18 mouse cellular contexts compared by ENCODE assay signal in the genomic region with DNA sequence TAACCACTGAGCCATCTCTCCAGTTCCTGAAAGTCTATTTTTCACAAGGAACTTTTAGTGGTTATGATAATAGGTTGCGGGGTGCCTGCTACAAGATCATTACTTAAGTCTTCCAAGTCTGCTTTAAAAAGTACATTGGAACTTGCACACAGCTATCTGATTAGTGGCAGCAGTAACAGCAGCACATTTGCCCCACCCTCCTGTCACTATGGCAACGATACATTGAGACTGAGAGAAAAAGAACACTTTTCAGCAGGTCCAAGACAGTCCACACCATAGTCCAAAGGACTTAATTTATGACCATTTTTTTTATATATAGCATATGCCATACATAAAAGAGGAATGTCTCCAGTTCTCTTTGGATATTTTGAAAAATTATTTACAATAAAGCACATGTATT. TPM values are rescaled to one million over a fixed set of nuclear protein-coding genes. Genes with fewer than 3 reads are reported as not detected.
DNase-seq lines count a peak whose midpoint lies in the region; ATAC-seq and TF ChIP-seq lines count a peak whose summit lies in the region.
"Had no signal": no experiment of that assay in that cellular context is flagged by ENCODE, and none has a peak within 500 bp of the region (broad histone marks: within the 10 kb centered on the region; RNA-seq: fewer than 3 reads in every experiment).

No protein-coding gene starts in this region.

- H3K9me3 ChIP-seq in liver, embryonic 12.5 days (replicated peaks), result no peaks in the 10 kb centered on the region
- H3K9me3 ChIP-seq in stomach, postnatal 0 days (ENCODE audit: control insufficient read depth, low read length), result no peaks in the 10 kb centered on the region
- no peaks in the 10 kb centered on the region for H3K9me3 ChIP-seq in forebrain, embryonic 14.5 days (replicated peaks; ENCODE audit: control insufficient read depth, low read length)
- H3K9me3 ChIP-seq: midbrain, embryonic 15.5 days; neural tube, embryonic 13.5 days had no signal

- no peak overlapping the region for H3K9ac ChIP-seq in liver, embryonic 12.5 days
- no peak overlapping the region for H3K9ac ChIP-seq in stomach, postnatal 0 days (ENCODE audit: low read length)
- H3K9ac ChIP-seq in forebrain, embryonic 14.5 days (ENCODE audit: low read length), result no peak overlapping the region
- H3K9ac ChIP-seq: midbrain, embryonic 15.5 days; neural tube, embryonic 13.5 days had no signal

- no peak for TF ChIP-seq EP300 in stomach, postnatal 0 days (optimal IDR thresholded peaks at IDR 0.05)

- H3K27ac ChIP-seq in liver, embryonic 12.5 days, result no peak overlapping the region
- H3K27ac ChIP-seq in stomach, postnatal 0 days (replicated peaks), result no peak overlapping the region
- no peak overlapping the region for H3K27ac ChIP-seq in forebrain, embryonic 14.5 days (ENCODE audit: low read depth, low read length)

- intact Hi-C loops in gastrocnemius, postnatal 14 days (cut with DNase I; ENCODE audit: low total_unique reads), result no loop called here

- ATAC-seq in liver, embryonic 12.5 days, result peak; percentile 29; the same call in 1 of the 2 replicates
- 0 out of 2 replicates have a peak, but pooled peaks have one; percentile 58 for ATAC-seq in stomach, postnatal 0 days (ENCODE audit: low FRiP score, low TSS enrichment)
- ATAC-seq in forebrain, embryonic 14.5 days, result no peak
- ATAC-seq: Patski had no signal

- TF ChIP-seq CTCF in stomach, postnatal 0 days (IDR thresholded peaks at IDR 0.05; ENCODE audit: low read depth), result no peak

- H3K4me1 ChIP-seq in liver, embryonic 12.5 days, result peaks cover 37% of the 10 kb centered on the region
- no peaks in the 10 kb centered on the region for H3K4me1 ChIP-seq in stomach, postnatal 0 days (replicated peaks; ENCODE audit: control insufficient read depth, insufficient read depth)
- no peaks in the 10 kb centered on the region for H3K4me1 ChIP-seq in forebrain, embryonic 14.5 days (ENCODE audit: control insufficient read depth, insufficient read depth, low read length)
- H3K4me1 ChIP-seq: midbrain, embryonic 15.5 days had no signal

- H3K4me3 ChIP-seq in liver, embryonic 12.5 days, result no peak overlapping the region
- no peak overlapping the region for H3K4me3 ChIP-seq in stomach, postnatal 0 days (ENCODE audit: low read depth, low read length)
- H3K4me3 ChIP-seq in forebrain, embryonic 14.5 days (ENCODE audit: low read depth, low read length), result no peak overlapping the region
- H3K4me3 ChIP-seq: erythroblast, embryonic 14.5 days; layer of hippocampus, adult 2 months; midbrain, embryonic 15.5 days; neural tube, embryonic 13.5 days had no signal

- H3K4me2 ChIP-seq in liver, embryonic 12.5 days, result no peak overlapping the region
- no peak overlapping the region for H3K4me2 ChIP-seq in stomach, postnatal 0 days (replicated peaks; ENCODE audit: low read depth)
- H3K4me2 ChIP-seq in forebrain, embryonic 14.5 days (ENCODE audit: low read length), result no peak overlapping the region
- H3K4me2 ChIP-seq: midbrain, embryonic 15.5 days; neural tube, embryonic 13.5 days had no signal

- peak; percentile 20 for DNase-seq in spleen, adult 12 weeks (ENCODE audit: low spot score)
- no peak for DNase-seq in spleen, postnatal 4 days (ENCODE audit: low spot score in 2 of 2)
- peak; percentile 46 for DNase-seq in embryo, embryonic 10.5 days (ENCODE audit: low spot score)
- DNase-seq in stomach, postnatal 0 days (ENCODE audit: low spot score), result peak; percentile 35
- no peak for DNase-seq in forebrain, embryonic 14.5 days (ENCODE audit: low spot score)
- DNase-seq in gastrocnemius, postnatal 14 days, result no peak
- no peak for DNase-seq in thymus, postnatal 14 days
- DNase-seq: gastrocnemius, postnatal 36 days; lung, postnatal 4 days; retina, postnatal 1 day; thymus, postnatal 25 days had no signal

- no peaks in the 10 kb centered on the region for H3K36me3 ChIP-seq in liver, embryonic 12.5 days
- no peaks in the 10 kb centered on the region for H3K36me3 ChIP-seq in stomach, postnatal 0 days (ENCODE audit: control insufficient read depth, insufficient read depth, low read length)
- no peaks in the 10 kb centered on the region for H3K36me3 ChIP-seq in forebrain, embryonic 14.5 days (ENCODE audit: control insufficient read depth, insufficient read depth, low read length)
- H3K36me3 ChIP-seq: midbrain, embryonic 15.5 days; neural tube, embryonic 13.5 days had no signal

- H3K27me3 ChIP-seq in liver, embryonic 12.5 days (replicated peaks), result no peaks in the 10 kb centered on the region
- no peaks in the 10 kb centered on the region for H3K27me3 ChIP-seq in stomach, postnatal 0 days (ENCODE audit: control insufficient read depth, insufficient read depth, low read length)
- no peaks in the 10 kb centered on the region for H3K27me3 ChIP-seq in forebrain, embryonic 14.5 days (replicated peaks; ENCODE audit: control insufficient read depth, insufficient read depth, low read length)
- H3K27me3 ChIP-seq: CH12.LX; midbrain, embryonic 15.5 days; neural tube, embryonic 13.5 days; Patski had no signal

- WGBS in liver, embryonic 12.5 days (ENCODE audit: insufficient replicate concordance), result 75% methylated on average over 2 of the region's 2 CpGs
- 75% methylated on average over 2 of the region's 2 CpGs for WGBS in stomach, postnatal 0 days
- WGBS in forebrain, embryonic 14.5 days, result 88% methylated on average over 2 of the region's 2 CpGs

RNA-seq across cellular contexts. Expression of gene Stard13, which starts 12.7 kb away (rescaled TPM):
- 1.3 and 1.7 TPM in 2 replicates for polyA plus RNA-seq in liver, embryonic 12.5 days (2016; fragmentation: Nextera tagmentation; extraction: Ambion mirVana)
- 4.9 and 6.1 TPM in 2 replicates for polyA plus RNA-seq in stomach, postnatal 0 days (2015; fragmentation: Nextera tagmentation; extraction: Ambion mirVana)
- polyA plus RNA-seq in forebrain, embryonic 14.5 days (2014; fragmentation: Nextera tagmentation; extraction: Ambion mirVana), result 2.0 and 2.9 TPM in 2 replicates
- 10 to 100 TPM; 10.9 to 13.5 TPM for total RNA-seq in gastrocnemius, postnatal 14 days (2021)

Comparison
In these comparisons a context has a peak if more than half of its experiments do, and no peak if none do; other contexts are left out.
1. DNase-seq: peak in spleen, adult 12 weeks (single experiment), embryo, embryonic 10.5 days (single experiment) and stomach, postnatal 0 days (single experiment); none in spleen, postnatal 4 days (0 of 2), forebrain, embryonic 14.5 days (single experiment), gastrocnemius, postnatal 14 days (single experiment) and thymus, postnatal 14 days (single experiment).